Mouse (Mus musculus) hindbrain, embryonic 10.5 days (tissue): ENCODE measurements around the gene Zic4. TPM values are rescaled to one million over a fixed set of nuclear protein-coding genes. Genes with fewer than 3 reads are reported as not detected.

Source experiments
- DNase-seq: peaks from one replicate; pipeline ENCODE4 v3.0.0-alpha.2; 2017; ENCODE audit warnings: low spot score
- H3K27ac ChIP-seq: fragments of 300-500 bp; sonication (generic); 2 replicates; pipeline ENCODE4 v1.5.1; 2016; ENCODE audit warnings: mild to moderate bottlenecking, moderate library complexity
- H3K27me3 ChIP-seq: fragments of 300-500 bp; sonication (generic); 2 replicates; pipeline ENCODE4 v1.6.1; 2016; ENCODE audit warnings: mild to moderate bottlenecking; ENCODE audit not compliant: poor library complexity, insufficient read depth, severe bottlenecking
- H3K36me3 ChIP-seq: fragments of 300-500 bp; sonication (generic); 2 replicates; pipeline ENCODE4 v1.6.1; 2016; ENCODE audit warnings: mild to moderate bottlenecking, moderate library complexity
- H3K4me1 ChIP-seq: fragments of 300-500 bp; sonication (generic); replicated peaks from 2 replicates; pipeline ENCODE4 v1.6.1; 2016; ENCODE audit warnings: mild to moderate bottlenecking
- H3K4me3 ChIP-seq: fragments of 300-500 bp; sonication (generic); 2 replicates; pipeline ENCODE4 v1.5.1; 2016; ENCODE audit warnings: mild to moderate bottlenecking, moderate library complexity
- H3K9me3 ChIP-seq: fragments of 300-500 bp; sonication (generic); 2 replicates; pipeline ENCODE4 v1.6.1; 2016; ENCODE audit warnings: mild to moderate bottlenecking, moderate library complexity
- WGBS: fragments of 180-500 bp; shearing (Covaris S2); methylation state at CpG from one replicate; pipeline ENCODE4 v1.1.7; 2016; 5-methylcytosine and 5-hydroxymethylcytosine counted together
- polyA plus RNA-seq: library from polyadenylated mRNA; unstranded; fragments of >200 nt; fragmentation: Nextera tagmentation; extraction: Ambion mirVana; gene quantifications from 2 replicates; pipeline ENCODE4 v1.2.1, GENCODE M21; 2016

The Zic4 gene
- polyA plus RNA-seq, 1 experiment from 2014 or later: 19.8 TPM

DNA sequence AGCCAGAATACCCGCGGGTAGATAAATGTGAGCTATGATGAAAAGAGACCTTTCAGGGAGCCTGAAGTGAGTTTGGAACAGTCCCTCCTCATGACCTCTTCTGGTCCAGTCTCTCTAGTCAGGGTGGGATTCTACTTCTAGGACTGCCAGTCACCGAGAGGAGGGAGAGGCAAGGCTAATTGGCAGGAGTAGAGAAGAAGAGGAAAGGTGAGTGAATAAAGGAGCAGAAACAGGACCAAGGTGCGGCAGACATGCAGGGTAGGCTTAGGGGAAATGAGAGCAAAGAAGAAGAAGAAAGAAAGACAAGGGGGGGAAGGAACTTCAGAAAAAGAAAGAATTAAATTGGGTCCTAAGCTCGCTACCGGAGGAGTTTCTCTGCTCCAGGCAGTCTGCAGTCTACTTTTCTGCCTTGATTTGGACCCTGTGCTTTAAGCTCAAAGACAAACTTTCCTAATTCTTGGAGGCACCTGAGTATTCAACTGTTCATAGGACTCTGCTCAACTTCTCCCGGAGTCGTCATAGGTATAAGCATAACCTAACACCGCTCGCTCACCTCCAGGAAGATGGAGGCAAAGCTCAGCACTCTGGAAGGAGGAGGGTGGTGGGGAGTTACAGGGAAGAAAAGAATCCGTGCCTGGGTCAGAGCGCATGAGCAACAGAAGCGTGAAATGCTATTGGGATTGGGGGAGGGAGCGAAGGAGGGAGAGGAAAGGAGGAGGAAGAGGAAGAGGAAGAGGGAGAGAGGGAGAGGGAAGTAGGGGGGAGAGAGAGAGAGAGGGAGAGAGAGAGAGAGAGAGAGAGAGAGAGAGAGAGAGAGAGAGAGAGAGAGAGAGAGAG is 15.0 kb downstream of the Zic4 start:
- Histone ChIP-seq H3K36me3 (no peaks in the 10 kb centered on the region), H3K27me3 (peaks cover 98% of the 10 kb centered on the region), H3K4me3 (peak overlapping the region; percentile 67), H3K27ac (peak overlapping the region; percentile 98), H3K4me1 (peaks cover 49% of the 10 kb centered on the region), H3K9me3 (no peaks in the 10 kb centered on the region)
- peak; percentile 56 for DNase-seq
- WGBS: 3% methylated on average over 14 of the region's 14 CpGs

DNA sequence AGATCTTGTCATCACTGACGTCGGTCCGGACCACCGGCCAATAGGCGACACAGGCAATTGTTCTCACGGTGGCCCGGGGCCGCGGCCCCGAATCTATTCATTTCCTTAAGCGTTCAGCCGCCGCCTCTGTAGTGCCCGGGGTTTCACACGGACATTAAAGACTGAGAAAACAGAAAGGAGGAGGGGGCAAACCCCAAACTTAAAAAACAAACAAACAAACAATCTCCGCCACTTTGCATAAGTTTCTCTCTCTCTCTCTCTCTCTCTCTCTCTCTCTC is 15.6 kb downstream of the Zic4 start:
- peaks cover 98% of the 10 kb centered on the region for H3K27me3 ChIP-seq
- WGBS: under 1% methylated on average over 16 of the region's 16 CpGs
- peak overlapping the region; percentile 98 for H3K27ac ChIP-seq
- peak overlapping the region; percentile 67 for H3K4me3 ChIP-seq
- no peaks in the 10 kb centered on the region for H3K9me3 ChIP-seq
- DNase-seq: peak; percentile 70
- H3K4me1 ChIP-seq: peaks cover 49% of the 10 kb centered on the region
- H3K36me3 ChIP-seq: no peaks in the 10 kb centered on the region

DNA sequence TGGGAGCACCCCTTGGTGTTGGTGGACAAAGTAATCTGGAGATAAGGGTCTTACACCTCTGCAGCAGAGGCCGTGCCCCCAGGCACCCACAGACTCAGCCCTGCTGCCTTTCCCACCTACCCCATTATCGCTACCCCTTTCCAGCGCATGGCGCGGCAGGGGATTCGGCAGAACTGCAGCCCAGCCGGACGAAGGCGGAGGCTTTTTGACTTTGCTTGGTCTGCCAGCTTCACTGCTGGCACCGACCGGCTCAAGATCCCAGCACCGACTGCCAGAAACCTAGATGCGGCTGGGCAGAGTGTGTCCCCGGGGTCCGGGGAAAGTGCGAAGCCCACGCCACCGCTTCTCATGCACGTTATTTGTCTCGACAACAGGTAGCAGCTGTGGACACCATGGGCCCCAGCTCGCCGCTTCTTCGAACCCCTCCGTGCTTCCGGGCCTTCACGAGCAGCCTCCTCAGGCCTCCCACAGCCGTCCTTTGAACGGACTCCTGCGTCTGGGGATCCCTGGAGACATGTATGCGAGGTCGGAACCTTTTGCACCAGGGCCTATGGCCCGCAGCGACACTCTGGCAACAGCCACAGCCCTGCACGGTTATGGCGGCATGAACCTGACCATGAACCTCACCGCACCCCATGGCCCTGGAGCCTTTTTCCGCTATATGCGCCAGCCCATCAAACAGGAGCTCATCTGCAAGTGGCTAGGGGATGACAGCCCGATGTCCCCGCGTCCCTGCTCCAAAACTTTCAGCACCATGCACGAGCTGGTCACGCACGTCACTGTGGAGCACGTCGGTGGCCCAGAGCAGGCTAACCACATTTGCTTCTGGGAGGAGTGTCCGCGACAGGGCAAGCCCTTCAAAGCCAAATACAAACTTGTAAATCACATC is 16.4 kb downstream of the Zic4 start:
- WGBS: under 1% methylated on average over 48 of the region's 48 CpGs
- Histone ChIP-seq H3K9me3 (no peaks in the 10 kb centered on the region), H3K27ac (peak overlapping the region; percentile 98), H3K36me3 (no peaks in the 10 kb centered on the region), H3K27me3 (peaks cover 98% of the 10 kb centered on the region), H3K4me1 (peaks cover 49% of the 10 kb centered on the region), H3K4me3 (peak overlapping the region; percentile 67)
- DNase-seq: peak; percentile 64

DNA sequence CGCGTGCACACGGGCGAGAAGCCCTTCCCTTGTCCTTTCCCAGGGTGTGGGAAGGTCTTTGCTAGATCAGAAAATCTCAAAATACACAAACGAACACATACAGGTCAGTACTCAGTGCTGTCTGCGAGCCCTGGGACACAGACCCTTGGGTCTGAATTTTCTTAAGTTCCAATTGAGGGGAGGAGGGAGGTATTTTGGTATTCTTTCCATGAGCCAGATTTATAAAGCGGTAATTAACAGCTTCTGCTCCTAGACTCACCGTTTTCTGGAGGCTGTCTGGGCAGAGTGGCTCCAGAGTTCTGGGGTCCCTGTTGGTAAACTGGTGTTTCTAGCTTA is 17.1 kb downstream of the Zic4 start:
- peaks cover 98% of the 10 kb centered on the region for H3K27me3 ChIP-seq
- H3K36me3 ChIP-seq: no peaks in the 10 kb centered on the region
- peak overlapping the region; percentile 98 for H3K27ac ChIP-seq
- under 1% methylated on average over 8 of the region's 8 CpGs for WGBS
- no peaks in the 10 kb centered on the region for H3K9me3 ChIP-seq
- H3K4me1 ChIP-seq: peaks cover 53% of the 10 kb centered on the region
- DNase-seq: no peak
- peak overlapping the region; percentile 67 for H3K4me3 ChIP-seq

DNA sequence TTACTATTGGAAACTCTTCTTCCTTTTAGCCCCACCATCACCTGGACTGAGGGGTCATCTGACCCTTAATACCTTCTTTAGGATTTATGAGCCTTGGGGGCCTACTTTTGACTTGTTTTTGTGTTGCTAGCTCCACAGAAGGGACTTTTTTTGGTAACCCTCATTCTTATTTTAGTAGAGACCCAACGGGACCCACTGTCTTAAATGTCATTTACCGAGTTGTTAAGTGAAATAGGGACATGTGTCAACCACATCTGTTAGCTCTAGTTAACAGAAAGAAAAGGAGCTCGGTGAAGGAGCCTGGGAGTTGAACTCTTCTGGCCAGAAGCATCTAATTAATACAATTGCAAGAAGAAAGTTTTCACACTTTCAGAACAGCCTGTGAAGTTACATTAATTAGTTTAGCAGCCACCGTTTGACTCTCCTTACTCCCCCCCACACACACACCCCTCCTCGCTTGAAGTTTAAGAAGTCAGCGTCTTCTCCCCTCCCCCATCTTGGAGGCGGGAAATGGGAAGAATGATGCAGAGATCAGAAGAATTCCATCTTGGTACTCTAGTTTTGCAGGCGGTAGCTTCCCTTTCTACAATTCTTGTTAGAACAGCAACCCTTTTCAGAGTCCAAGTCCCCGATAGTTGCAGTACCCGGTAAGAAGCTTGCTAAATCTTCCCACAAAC is 17.7 kb downstream of the Zic4 start:
- Histone ChIP-seq H3K4me1 (peaks cover 54% of the 10 kb centered on the region), H3K9me3 (no peaks in the 10 kb centered on the region), H3K27ac (peak overlapping the region; percentile 98), H3K4me3 (peak overlapping the region; percentile 67), H3K36me3 (no peaks in the 10 kb centered on the region), H3K27me3 (peaks cover 98% of the 10 kb centered on the region)
- DNase-seq: no peak
- 1% methylated on average over 10 of the region's 10 CpGs for WGBS

DNA sequence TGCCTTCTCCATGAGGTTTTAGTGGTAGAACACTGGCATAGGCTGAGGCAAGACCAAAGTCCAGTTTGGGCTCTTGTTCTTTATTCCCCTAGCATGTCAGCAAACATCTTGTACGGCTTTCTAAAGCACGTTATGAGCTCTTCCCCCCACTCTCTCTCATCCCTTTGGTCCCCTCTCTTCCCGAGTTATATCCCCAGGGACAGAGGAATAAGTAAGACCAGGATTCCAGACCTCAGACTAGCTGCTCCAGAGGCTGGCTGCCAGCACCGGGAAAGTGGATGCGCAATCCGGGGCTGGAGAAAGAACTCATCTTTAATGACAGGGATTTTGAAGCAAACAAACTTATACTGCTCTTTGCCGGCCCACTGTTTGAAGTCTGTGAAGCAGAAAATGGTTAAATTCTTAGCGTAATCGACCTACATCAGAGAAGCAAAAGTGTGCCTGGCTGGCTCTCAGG is 18.3 kb downstream of the Zic4 start:
- under 1% methylated on average over 9 of the region's 9 CpGs for WGBS
- Histone ChIP-seq H3K4me1 (peaks cover 60% of the 10 kb centered on the region), H3K36me3 (no peaks in the 10 kb centered on the region)

DNA sequence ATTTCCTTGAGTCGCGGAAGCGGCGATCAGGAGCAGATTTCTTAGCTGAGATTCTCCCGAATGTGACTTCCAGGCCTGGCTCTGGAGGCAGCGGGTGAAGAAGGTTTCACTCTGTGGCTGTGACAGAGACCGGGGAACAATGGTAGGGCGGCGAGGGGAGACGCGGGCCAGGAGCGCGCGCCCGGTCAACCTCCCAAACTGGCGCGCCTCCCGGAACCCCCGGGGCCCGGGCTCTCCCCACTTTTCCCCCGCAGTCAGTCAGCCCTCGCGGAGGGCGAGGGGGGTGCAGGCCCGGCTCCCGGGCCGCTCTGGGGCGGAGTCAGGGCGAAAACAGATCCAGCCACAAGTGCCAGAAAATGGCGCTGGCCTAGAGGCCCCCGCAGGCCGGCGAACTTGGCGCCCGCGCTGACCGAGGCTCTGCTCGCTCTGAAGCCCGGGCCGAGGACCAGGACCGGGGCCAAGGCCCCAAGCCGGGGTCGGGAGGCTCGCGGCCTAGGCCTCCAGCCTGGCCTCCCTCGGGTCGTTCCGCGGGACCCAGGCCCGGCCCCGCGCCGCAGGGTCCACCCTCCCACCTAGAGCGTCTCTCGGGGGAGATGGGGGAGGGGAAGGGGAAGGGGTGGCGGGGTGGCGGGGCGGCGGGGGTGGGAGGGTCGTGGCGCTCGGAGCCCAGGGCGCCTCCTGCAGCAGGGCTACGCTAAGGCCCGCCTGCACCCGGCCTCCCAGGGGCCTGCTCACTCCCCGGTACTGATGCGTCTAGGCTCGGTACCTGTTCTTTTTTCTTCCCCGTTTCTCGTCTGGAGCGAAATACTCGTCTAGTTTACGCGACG is 19.3 kb downstream of the Zic4 start:
- H3K27ac ChIP-seq: peak overlapping the region; percentile 98
- H3K9me3 ChIP-seq: no peaks in the 10 kb centered on the region
- H3K27me3 ChIP-seq: peaks cover 98% of the 10 kb centered on the region
- peaks cover 69% of the 10 kb centered on the region for H3K4me1 ChIP-seq
- peak overlapping the region; percentile 67 for H3K4me3 ChIP-seq
- under 1% methylated on average over 72 of the region's 76 CpGs for WGBS
- no peaks in the 10 kb centered on the region for H3K36me3 ChIP-seq
- peak; percentile 81 for DNase-seq

More for the DNA sequence above, 18.3 kb downstream of the Zic4 start:
- peak; percentile 64 for DNase-seq
- Histone ChIP-seq H3K4me3 (peak overlapping the region; percentile 67), H3K27me3 (peaks cover 98% of the 10 kb centered on the region), H3K9me3 (no peaks in the 10 kb centered on the region), H3K27ac (peak overlapping the region; percentile 98)

DNA sequence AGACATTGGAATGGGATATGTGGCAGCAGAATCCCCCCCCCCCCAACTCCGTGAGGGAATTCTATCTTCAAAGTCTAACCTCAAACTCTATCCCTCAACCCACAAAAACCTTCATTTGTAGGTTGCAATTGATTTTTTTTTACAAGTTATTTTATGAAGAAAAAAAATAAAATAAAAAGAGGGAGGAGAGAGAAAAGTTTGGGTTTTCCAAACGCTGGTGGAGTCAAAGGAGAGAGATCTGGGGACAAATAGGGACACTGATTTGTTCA is 19.8 kb downstream of the Zic4 start:
- H3K4me1 ChIP-seq: peaks cover 67% of the 10 kb centered on the region
- H3K27me3 ChIP-seq: peaks cover 98% of the 10 kb centered on the region
- peak overlapping the region; percentile 67 for H3K4me3 ChIP-seq
- H3K36me3 ChIP-seq: no peaks in the 10 kb centered on the region
- no peak for DNase-seq
- WGBS: 1% methylated on average over 2 of the region's 2 CpGs
- H3K9me3 ChIP-seq: no peaks in the 10 kb centered on the region
- peak overlapping the region; percentile 98 for H3K27ac ChIP-seq

DNA sequence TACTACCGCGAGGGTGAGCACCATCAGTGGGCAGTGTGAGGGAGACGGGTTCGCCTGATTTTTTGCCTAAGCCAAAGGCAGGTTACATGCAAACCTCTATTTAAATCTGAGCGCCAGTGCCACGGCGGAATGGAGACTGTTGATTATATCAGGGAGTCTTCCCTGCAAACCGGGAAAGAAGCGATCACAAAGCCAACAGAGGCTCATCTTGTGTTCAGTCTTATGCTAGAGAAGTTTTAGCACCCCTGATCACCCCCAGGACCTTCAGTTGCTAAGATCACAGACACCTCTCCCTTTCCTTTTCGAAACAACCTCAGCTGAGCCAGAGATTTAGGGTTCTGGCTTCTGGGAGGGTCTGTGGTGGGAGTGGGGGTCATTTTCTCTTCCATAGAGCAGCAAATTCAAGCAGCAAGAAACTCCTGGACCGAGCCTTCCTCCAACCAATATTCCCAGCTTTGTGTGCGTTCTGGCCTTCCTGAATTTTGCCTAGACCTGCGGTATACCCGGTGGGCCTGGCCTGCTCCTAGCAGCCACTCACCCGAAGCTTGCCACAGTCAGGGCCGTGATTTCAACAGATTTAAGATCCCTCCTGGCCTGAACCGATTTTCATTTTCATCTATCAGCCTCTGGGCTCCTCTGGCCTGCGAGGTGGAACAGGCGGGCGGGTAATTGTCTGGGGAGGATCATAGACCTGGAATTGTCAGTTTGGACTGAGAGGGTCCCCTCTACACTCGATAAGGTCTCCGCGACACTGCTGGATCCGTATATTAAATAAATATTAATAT is 20.4 kb downstream of the Zic4 start:
- H3K4me3 ChIP-seq: peak overlapping the region; percentile 67
- H3K4me1 ChIP-seq: peaks cover 67% of the 10 kb centered on the region
- DNase-seq: peak; percentile 63
- H3K36me3 ChIP-seq: no peaks in the 10 kb centered on the region
- peak overlapping the region; percentile 98 for H3K27ac ChIP-seq
- H3K9me3 ChIP-seq: no peaks in the 10 kb centered on the region
- 1% methylated on average over 24 of the region's 24 CpGs for WGBS
- H3K27me3 ChIP-seq: peaks cover 98% of the 10 kb centered on the region

DNA sequence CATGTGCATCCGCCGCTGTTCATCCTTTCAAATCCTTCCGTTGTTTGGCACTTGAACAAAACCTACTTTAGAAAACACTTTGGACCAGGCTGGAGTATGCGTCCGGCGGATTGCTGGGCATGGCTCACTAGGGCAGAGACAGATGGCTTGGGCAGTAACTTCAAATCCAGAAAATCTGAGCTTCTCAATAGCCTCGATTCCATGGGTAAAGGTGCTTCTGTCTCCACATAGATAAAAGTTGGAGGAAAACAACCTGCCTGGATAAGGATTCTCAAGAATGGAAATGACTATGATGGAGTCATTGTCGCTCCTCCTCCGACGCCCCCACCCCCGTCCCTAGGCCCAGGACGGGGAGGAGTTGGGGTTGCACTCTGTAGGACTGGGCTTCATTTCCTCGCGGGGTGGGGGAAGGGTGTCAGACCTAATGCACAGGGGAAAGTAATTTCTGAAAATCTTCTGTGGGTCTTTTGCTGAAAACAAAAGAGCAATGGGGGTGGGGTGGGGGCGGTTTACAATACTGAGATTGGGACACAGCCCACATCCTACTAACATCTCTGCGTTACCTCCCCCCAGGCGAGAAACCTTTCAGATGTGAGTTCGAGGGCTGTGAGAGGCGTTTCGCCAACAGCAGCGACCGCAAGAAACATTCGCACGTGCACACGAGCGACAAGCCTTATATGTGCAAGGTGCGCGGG is 21.4 kb downstream of the Zic4 start:
- H3K27ac ChIP-seq: peak overlapping the region; percentile 98
- no peaks in the 10 kb centered on the region for H3K36me3 ChIP-seq
- H3K27me3 ChIP-seq: peaks cover 98% of the 10 kb centered on the region
- peak overlapping the region; percentile 67 for H3K4me3 ChIP-seq
- H3K4me1 ChIP-seq: peaks cover 63% of the 10 kb centered on the region
- DNase-seq: peak; percentile 73
- WGBS: 1% methylated on average over 28 of the region's 28 CpGs
- H3K9me3 ChIP-seq: no peaks in the 10 kb centered on the region

DNA sequence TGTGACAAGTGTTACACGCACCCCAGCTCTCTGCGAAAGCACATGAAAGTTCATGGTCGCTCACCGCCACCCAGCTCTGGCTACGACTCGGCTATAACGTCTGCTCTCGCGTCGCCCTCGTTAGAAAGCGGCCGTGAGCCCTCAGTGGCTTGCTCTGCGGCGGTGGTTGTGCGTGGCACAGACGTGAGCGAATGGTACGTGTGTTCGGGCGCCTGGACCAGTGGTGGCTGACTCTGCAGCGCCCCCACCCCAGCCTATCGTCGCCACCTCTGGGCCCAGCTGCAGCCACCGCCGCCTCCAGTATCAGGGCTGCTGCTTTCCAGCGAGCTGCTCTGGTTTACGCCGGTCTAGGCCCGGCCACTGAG is 21.9 kb downstream of the Zic4 start:
- peak overlapping the region; percentile 67 for H3K4me3 ChIP-seq
- peaks cover 62% of the 10 kb centered on the region for H3K4me1 ChIP-seq
- DNase-seq: no peak
- H3K36me3 ChIP-seq: no peaks in the 10 kb centered on the region
- under 1% methylated on average over 30 of the region's 30 CpGs for WGBS
- peak overlapping the region; percentile 98 for H3K27ac ChIP-seq
- no peaks in the 10 kb centered on the region for H3K9me3 ChIP-seq
- H3K27me3 ChIP-seq: peaks cover 98% of the 10 kb centered on the region
